Mouse (Mus musculus) hindbrain, embryonic 10.5 days (tissue): ENCODE results near the gene Ptprn. TPM values are rescaled to one million over a fixed set of nuclear protein-coding genes. Genes with fewer than 3 reads are reported as not detected.
"Not testable (repeated sequence)": the region's sequence is repeated elsewhere in the genome, so short reads cannot be mapped to it uniquely, and the experiment has no call there.

ENCODE experiments used
- DNase-seq: peaks from one replicate; pipeline ENCODE4 v3.0.0-alpha.2; 2017; ENCODE audit warnings: low spot score
- H3K27ac ChIP-seq: fragments of 300-500 bp; sonication (generic); 2 replicates; pipeline ENCODE4 v1.5.1; 2016; ENCODE audit warnings: mild to moderate bottlenecking, moderate library complexity
- H3K27me3 ChIP-seq: fragments of 300-500 bp; sonication (generic); 2 replicates; pipeline ENCODE4 v1.6.1; 2016; ENCODE audit warnings: mild to moderate bottlenecking; ENCODE audit not compliant: poor library complexity, insufficient read depth, severe bottlenecking
- H3K36me3 ChIP-seq: fragments of 300-500 bp; sonication (generic); 2 replicates; pipeline ENCODE4 v1.6.1; 2016; ENCODE audit warnings: mild to moderate bottlenecking, moderate library complexity
- H3K4me1 ChIP-seq: fragments of 300-500 bp; sonication (generic); replicated peaks from 2 replicates; pipeline ENCODE4 v1.6.1; 2016; ENCODE audit warnings: mild to moderate bottlenecking
- H3K4me3 ChIP-seq: fragments of 300-500 bp; sonication (generic); 2 replicates; pipeline ENCODE4 v1.5.1; 2016; ENCODE audit warnings: mild to moderate bottlenecking, moderate library complexity
- H3K9me3 ChIP-seq: fragments of 300-500 bp; sonication (generic); 2 replicates; pipeline ENCODE4 v1.6.1; 2016; ENCODE audit warnings: mild to moderate bottlenecking, moderate library complexity
- WGBS: fragments of 180-500 bp; shearing (Covaris S2); methylation state at CpG from one replicate; pipeline ENCODE4 v1.1.7; 2016; 5-methylcytosine and 5-hydroxymethylcytosine counted together
- polyA plus RNA-seq: library from polyadenylated mRNA; unstranded; fragments of >200 nt; fragmentation: Nextera tagmentation; extraction: Ambion mirVana; gene quantifications from 2 replicates; pipeline ENCODE4 v1.2.1, GENCODE M21; 2016

Gene Ptprn
- polyA plus RNA-seq, 1 experiment from 2014 or later, result 7.9 TPM

GRCm38 (mm10) chr1:75248041-75248772, 16.1 kb downstream of the Ptprn start:
- Histone ChIP-seq H3K4me1 (peaks cover 42% of the 10 kb centered on the region), H3K4me3 (no peak overlapping the region), H3K27me3 (peaks cover 14% of the 10 kb centered on the region), H3K27ac (peak overlapping the region; percentile 67), H3K36me3 (peaks cover 12% of the 10 kb centered on the region), H3K9me3 (no peaks in the 10 kb centered on the region)
- WGBS, result 60% methylated on average over 9 of the region's 9 CpGs
- DNase-seq, result no peak

- no peak for DNase-seq
- 81% methylated on average over 16 of the region's 16 CpGs for WGBS
- H3K36me3 ChIP-seq, result peaks cover 13% of the 10 kb centered on the region
- no peak overlapping the region for H3K4me3 ChIP-seq
- H3K9me3 ChIP-seq, result no peaks in the 10 kb centered on the region
- H3K4me1 ChIP-seq, result peaks cover 42% of the 10 kb centered on the region
- peaks cover 4% of the 10 kb centered on the region for H3K27me3 ChIP-seq
- H3K27ac ChIP-seq, result peak overlapping the region; percentile 62
Observed at GRCm38 (mm10) chr1:75247071-75247930, 17.0 kb downstream of the Ptprn start.

GRCm38 (mm10) chr1:75244836-75245235, 19.5 kb downstream of the Ptprn start:
- no peaks in the 10 kb centered on the region for H3K27me3 ChIP-seq
- peaks cover 27% of the 10 kb centered on the region for H3K36me3 ChIP-seq
- WGBS, result 15% methylated on average over 4 of the region's 4 CpGs
- peaks cover 29% of the 10 kb centered on the region for H3K4me1 ChIP-seq
- no peak overlapping the region for H3K27ac ChIP-seq
- no peaks in the 10 kb centered on the region for H3K9me3 ChIP-seq
- no peak overlapping the region for H3K4me3 ChIP-seq
- DNase-seq, result no peak

- WGBS, result 82% methylated on average over 12 of the region's 12 CpGs
- Histone ChIP-seq H3K27me3 (no peaks in the 10 kb centered on the region), H3K4me1 (peaks cover 29% of the 10 kb centered on the region), H3K4me3 (no peak overlapping the region), H3K36me3 (peaks cover 32% of the 10 kb centered on the region), H3K27ac (no peak overlapping the region), H3K9me3 (no peaks in the 10 kb centered on the region)
- DNase-seq, result no peak
Observed at GRCm38 (mm10) chr1:75244175-75244826, 20.0 kb downstream of the Ptprn start.

- Histone ChIP-seq H3K27me3 (no peaks in the 10 kb centered on the region), H3K27ac (no peak overlapping the region), H3K4me1 (peaks cover 27% of the 10 kb centered on the region), H3K4me3 (no peak overlapping the region), H3K36me3 (peaks cover 34% of the 10 kb centered on the region), H3K9me3 (no peaks in the 10 kb centered on the region)
- WGBS, result 90% methylated on average over 14 of the region's 14 CpGs
- DNase-seq, result no peak
Observed at GRCm38 (mm10) chr1:75243411-75243810, 20.9 kb downstream of the Ptprn start.

GRCm38 (mm10) chr1:75239591-75239990, 24.7 kb downstream of the Ptprn start:
- H3K27ac ChIP-seq, result no peak overlapping the region
- H3K4me3 ChIP-seq, result no peak overlapping the region
- peaks cover 31% of the 10 kb centered on the region for H3K4me1 ChIP-seq
- DNase-seq, result no peak
- WGBS, result 89% methylated on average over 10 of the region's 10 CpGs
- peaks cover 8% of the 10 kb centered on the region; the same call in 1 of the 2 replicates for H3K27me3 ChIP-seq
- no peaks in the 10 kb centered on the region for H3K9me3 ChIP-seq
- peaks cover 34% of the 10 kb centered on the region for H3K36me3 ChIP-seq

- H3K4me1 ChIP-seq, result peaks cover 31% of the 10 kb centered on the region
- 1% methylated on average over 64 of the region's 64 CpGs for WGBS
- DNase-seq, result peak; percentile 85
Observed at GRCm38 (mm10) chr1:75236117-75237050, 27.9 kb downstream of the Ptprn start, which contains the start of gene Dnajb2. Dnajb2 (plus strand) TSS chr1:75236406.

GRCm38 (mm10) chr1:75234606-75235005, 29.7 kb downstream of the Ptprn start:
- peak; percentile 58 for DNase-seq
- Histone ChIP-seq H3K36me3 (peaks cover 5% of the 10 kb centered on the region; the same call in 1 of the 2 replicates), H3K27ac (no peak overlapping the region), H3K9me3 (no peaks in the 10 kb centered on the region), H3K4me1 (peaks cover 31% of the 10 kb centered on the region), H3K27me3 (peaks cover 12% of the 10 kb centered on the region; the same call in 1 of the 2 replicates), H3K4me3 (no peak overlapping the region)
- 1% methylated on average over 8 of the region's 8 CpGs for WGBS

More at GRCm38 (mm10) chr1:75236117-75237050, 27.9 kb downstream of the Ptprn start, which contains the start of gene Dnajb2:
- Histone ChIP-seq H3K4me3 (peak within 1 kb of the TSS; percentile 77), H3K36me3 (peaks cover 14% of the 10 kb centered on the region), H3K27me3 (peaks cover 12% of the 10 kb centered on the region; the same call in 1 of the 2 replicates), H3K9me3 (no peaks in the 10 kb centered on the region), H3K27ac (peak within 1 kb of the TSS; percentile 94)

- not testable (repeated sequence) for H3K4me3 ChIP-seq, H3K36me3 ChIP-seq, DNase-seq, H3K9me3 ChIP-seq, H3K27ac ChIP-seq
- H3K4me1 ChIP-seq, result peaks cover 30% of the 10 kb centered on the region
- H3K27me3 ChIP-seq, result peaks cover 12% of the 10 kb centered on the region
- 71% methylated on average over 4 of the region's 4 CpGs for WGBS
Observed at GRCm38 (mm10) chr1:75232489-75232888, 31.8 kb downstream of the Ptprn start.

GRCm38 (mm10) chr1:75231664-75232152, 32.6 kb downstream of the Ptprn start, which contains the start of gene A630095N17Rik:
A630095N17Rik (minus strand) TSS chr1:75232102.
- H3K4me3 ChIP-seq, result no peak within 1 kb of the TSS
- 70% methylated on average over 5 of the region's 5 CpGs for WGBS
- DNase-seq, result no peak
- H3K27ac ChIP-seq, result no peak within 1 kb of the TSS
- peaks cover 12% of the 10 kb centered on the region for H3K27me3 ChIP-seq
- peaks cover 22% of the 10 kb centered on the region for H3K4me1 ChIP-seq
- no peaks in the 10 kb centered on the region for H3K36me3 ChIP-seq
- no peaks in the 10 kb centered on the region for H3K9me3 ChIP-seq

- H3K9me3 ChIP-seq, result no peaks in the 10 kb centered on the region
- H3K27me3 ChIP-seq, result peaks cover 12% of the 10 kb centered on the region
- DNase-seq, result no peak
- H3K27ac ChIP-seq, result no peak overlapping the region
- peaks cover 17% of the 10 kb centered on the region; the same call in 1 of the 2 replicates for H3K4me1 ChIP-seq
- no peaks in the 10 kb centered on the region for H3K36me3 ChIP-seq
- 77% methylated on average over 4 of the region's 4 CpGs for WGBS
- no peak overlapping the region for H3K4me3 ChIP-seq
Observed at GRCm38 (mm10) chr1:75231224-75231623, 33.1 kb downstream of the Ptprn start.
